Mouse (Mus musculus): ENCODE measurements at regions not wholly inside any gene's neighbourhood (a gene's known extent, or its start where the extent isn't known, plus 50 kb on each side); places are given as distances from the start of the nearest gene placed in this dataset.

- TF ChIP-seq POLR2A (IDR thresholded peaks at IDR 0.05; ENCODE audit: extremely low read depth, insufficient read depth, low read length): no peak
- no peak for TF ChIP-seq CTCF (IDR thresholded peaks at IDR 0.05; ENCODE audit: low read depth, low read length)
Observed at GRCm38 (mm10) chr4:84004786-84005382, 479.5 kb downstream of the Ccdc171 start.

Measured in liver, adult 2 months (tissue).